Mouse (Mus musculus) frontal cortex, postnatal 14 days (tissue): Measurements from ENCODE around the gene Mia2.
"Not testable (repeated sequence)": the region's sequence is repeated elsewhere in the genome, so short reads cannot be mapped to it uniquely, and the experiment has no call there.

Experiments used
- DNase-seq, 2 experiments: peaks; one replicate each; pipeline ENCODE4 v3.0.0; 2022; ENCODE audit warnings: low spot score in 2 of 2

Gene Mia2

GRCm38 (mm10) chr12:59228401-59228800 is 132.8 kb downstream of the Mia2 start:
- no peak for DNase-seq

- DNase-seq, result no peak
Observed at GRCm38 (mm10) chr12:59238434-59238833, 142.8 kb downstream of the Mia2 start.

GRCm38 (mm10) chr12:59241031-59241430 is 145.4 kb downstream of the Mia2 start:
- DNase-seq, result not testable (repeated sequence)
